Mouse (Mus musculus) embryonic facial prominence, embryonic 14.5 days (tissue): ENCODE results near the gene Tm6sf1. TPM values are rescaled to one million over a fixed set of nuclear protein-coding genes. Genes with fewer than 3 reads are reported as not detected.

ENCODE experiments used
- ATAC-seq: fragments of 200-750 bp; cut with Nextera tagmentation; 2 replicates; pipeline ENCODE4 v1.8.0; 2017; ENCODE audit warnings: low read depth, moderate number of reproducible peaks, moderate TSS enrichment
- DNase-seq: peaks from one replicate; pipeline ENCODE4 v3.0.0-alpha.2; 2015; ENCODE audit warnings: low spot score
- H3K27ac ChIP-seq: fragments of 300-500 bp; sonication (generic); replicated peaks from 2 replicates; pipeline ENCODE4 v1.5.1; 2014; ENCODE audit warnings: low read depth, mild to moderate bottlenecking, low read length, moderate library complexity
- H3K27me3 ChIP-seq: fragments of 300-500 bp; sonication (generic); replicated peaks from 2 replicates; pipeline ENCODE4 v1.6.1; 2014; ENCODE audit warnings: low read length; ENCODE audit not compliant: control insufficient read depth, insufficient read depth
- H3K36me3 ChIP-seq: fragments of 300-500 bp; sonication (generic); 2 replicates; pipeline ENCODE4 v1.6.1; 2014; ENCODE audit warnings: low read length, mixed read lengths; ENCODE audit not compliant: control insufficient read depth, insufficient read depth
- H3K4me1 ChIP-seq: fragments of 300-500 bp; sonication (generic); 2 replicates; pipeline ENCODE4 v1.6.1; 2014; ENCODE audit warnings: antibody characterized with exemption, low read length; ENCODE audit not compliant: control insufficient read depth, insufficient read depth
- H3K4me2 ChIP-seq: fragments of 300-500 bp; sonication (generic); 2 replicates; pipeline ENCODE4 v1.6.1; 2014; ENCODE audit warnings: low read depth, mild to moderate bottlenecking, low read length, moderate library complexity, mixed read lengths
- H3K4me3 ChIP-seq: fragments of 300-500 bp; sonication (generic); 2 replicates; pipeline ENCODE4 v1.5.1; 2014; ENCODE audit warnings: low read depth, mild to moderate bottlenecking, low read length
- H3K9ac ChIP-seq: fragments of 300-500 bp; sonication (generic); 2 replicates; pipeline ENCODE4 v1.6.1; 2014; ENCODE audit warnings: low read depth, mild to moderate bottlenecking, low read length, moderate library complexity, mixed read lengths
- H3K9me3 ChIP-seq: fragments of 300-500 bp; sonication (generic); 2 replicates; pipeline ENCODE4 v1.6.1; 2016; ENCODE audit warnings: low read length; ENCODE audit not compliant: control insufficient read depth
- WGBS: fragments of 180-500 bp; shearing (Covaris S2); extraction: QIAGEN DNeasy Blood & Tissue Kit; methylation state at CpG from one replicate; pipeline ENCODE4 v1.1.7; 2014; 5-methylcytosine and 5-hydroxymethylcytosine counted together
- polyA plus RNA-seq: library from polyadenylated mRNA; unstranded; fragments of >200 nt; fragmentation: Nextera tagmentation; extraction: Ambion mirVana; gene quantifications from 2 replicates; pipeline ENCODE4 v1.2.1, GENCODE M21; 2014

Tm6sf1 gene
- polyA plus RNA-seq, 1 experiment from 2014 or later, result 50.6 TPM

- no peaks in the 10 kb centered on the region for H3K36me3 ChIP-seq
- no peak for ATAC-seq
- H3K27ac ChIP-seq, result no peak overlapping the region
- no peak overlapping the region for H3K4me2 ChIP-seq
- H3K4me1 ChIP-seq, result peaks cover 3% of the 10 kb centered on the region; the same call in 1 of the 2 replicates
- 75% methylated on average over 8 of the region's 8 CpGs for WGBS
- H3K9me3 ChIP-seq, result no peaks in the 10 kb centered on the region
- no peaks in the 10 kb centered on the region for H3K27me3 ChIP-seq
- no peak for DNase-seq
- no peak overlapping the region for H3K4me3 ChIP-seq
- H3K9ac ChIP-seq, result no peak overlapping the region
Measured at GRCm38 (mm10) chr7:81846008-81846407, 12.8 kb upstream of the Tm6sf1 start.

GRCm38 (mm10) chr7:81847010-81847409 lies 11.8 kb upstream of the Tm6sf1 start:
- WGBS, result 23% methylated on average over 8 of the region's 8 CpGs
- no peak overlapping the region for H3K4me2 ChIP-seq
- no peak overlapping the region for H3K4me3 ChIP-seq
- ATAC-seq, result peak; percentile 68
- no peaks in the 10 kb centered on the region for H3K9me3 ChIP-seq
- H3K4me1 ChIP-seq, result peaks cover 3% of the 10 kb centered on the region; the same call in 1 of the 2 replicates
- no peaks in the 10 kb centered on the region for H3K36me3 ChIP-seq
- no peaks in the 10 kb centered on the region for H3K27me3 ChIP-seq
- H3K27ac ChIP-seq, result no peak overlapping the region
- DNase-seq, result no peak
- H3K9ac ChIP-seq, result no peak overlapping the region

GRCm38 (mm10) chr7:81847777-81848176 lies 11.0 kb upstream of the Tm6sf1 start:
- H3K36me3 ChIP-seq, result no peaks in the 10 kb centered on the region
- no peak for ATAC-seq
- H3K4me2 ChIP-seq, result no peak overlapping the region
- no peak overlapping the region for H3K27ac ChIP-seq
- WGBS, result 41% methylated on average over 4 of the region's 4 CpGs
- H3K4me1 ChIP-seq, result peaks cover 3% of the 10 kb centered on the region; the same call in 1 of the 2 replicates
- H3K9ac ChIP-seq, result no peak overlapping the region
- DNase-seq, result peak; percentile 33
- H3K4me3 ChIP-seq, result no peak overlapping the region
- no peaks in the 10 kb centered on the region for H3K9me3 ChIP-seq
- no peaks in the 10 kb centered on the region for H3K27me3 ChIP-seq

- no peak for DNase-seq
- H3K27me3 ChIP-seq, result no peaks in the 10 kb centered on the region
- H3K9me3 ChIP-seq, result no peaks in the 10 kb centered on the region
- H3K4me2 ChIP-seq, result no peak overlapping the region
- WGBS, result 84% methylated on average over 5 of the region's 5 CpGs
- no peak for ATAC-seq
- no peak overlapping the region for H3K27ac ChIP-seq
- H3K36me3 ChIP-seq, result no peaks in the 10 kb centered on the region
- no peak overlapping the region for H3K4me3 ChIP-seq
- peaks cover 3% of the 10 kb centered on the region; the same call in 1 of the 2 replicates for H3K4me1 ChIP-seq
- H3K9ac ChIP-seq, result no peak overlapping the region
Measured at GRCm38 (mm10) chr7:81849214-81849613, 9.6 kb upstream of the Tm6sf1 start.

- Histone ChIP-seq H3K9ac (no peak overlapping the region), H3K36me3 (no peaks in the 10 kb centered on the region), H3K4me2 (no peak overlapping the region), H3K9me3 (no peaks in the 10 kb centered on the region), H3K4me1 (peaks cover 3% of the 10 kb centered on the region; the same call in 1 of the 2 replicates), H3K27me3 (no peaks in the 10 kb centered on the region), H3K4me3 (no peak overlapping the region), H3K27ac (no peak overlapping the region)
- DNase-seq (no peak), ATAC-seq (no peak)
- 85% methylated on average over 7 of the region's 7 CpGs for WGBS
Measured at GRCm38 (mm10) chr7:81849633-81850032, 9.2 kb upstream of the Tm6sf1 start.

GRCm38 (mm10) chr7:81850171-81850570 lies 8.6 kb upstream of the Tm6sf1 start:
- ATAC-seq (no peak), DNase-seq (no peak)
- Histone ChIP-seq H3K4me1 (peaks cover 3% of the 10 kb centered on the region; the same call in 1 of the 2 replicates), H3K9me3 (no peaks in the 10 kb centered on the region), H3K9ac (no peak overlapping the region), H3K36me3 (no peaks in the 10 kb centered on the region), H3K4me3 (no peak overlapping the region), H3K27ac (no peak overlapping the region), H3K27me3 (no peaks in the 10 kb centered on the region), H3K4me2 (no peak overlapping the region)
- WGBS, result 88% methylated on average over 6 of the region's 6 CpGs

- no peaks in the 10 kb centered on the region for H3K27me3 ChIP-seq
- H3K36me3 ChIP-seq, result no peaks in the 10 kb centered on the region
- DNase-seq (no peak), ATAC-seq (no peak)
- WGBS, result 74% methylated on average over 3 of the region's 3 CpGs
- H3K4me3 ChIP-seq, result no peak overlapping the region
- H3K4me1 ChIP-seq, result peaks cover 3% of the 10 kb centered on the region; the same call in 1 of the 2 replicates
- H3K4me2 ChIP-seq, result no peak overlapping the region
- no peaks in the 10 kb centered on the region for H3K9me3 ChIP-seq
- no peak overlapping the region for H3K9ac ChIP-seq
- H3K27ac ChIP-seq, result no peak overlapping the region
Measured at GRCm38 (mm10) chr7:81851706-81852105, 7.1 kb upstream of the Tm6sf1 start.

GRCm38 (mm10) chr7:81854568-81855307 lies 4.1 kb upstream of the Tm6sf1 start:
- Histone ChIP-seq H3K27me3 (peaks cover 19% of the 10 kb centered on the region), H3K9ac (no peak overlapping the region), H3K4me2 (no peak overlapping the region), H3K27ac (no peak overlapping the region), H3K36me3 (no peaks in the 10 kb centered on the region), H3K4me1 (peaks cover 4% of the 10 kb centered on the region; the same call in 1 of the 2 replicates), H3K9me3 (no peaks in the 10 kb centered on the region), H3K4me3 (no peak overlapping the region)
- DNase-seq (peak; percentile 79), ATAC-seq (peak; percentile 59; the same call in 1 of the 2 replicates)
- 66% methylated on average over 8 of the region's 8 CpGs for WGBS

GRCm38 (mm10) chr7:81855694-81856093 lies 3.1 kb upstream of the Tm6sf1 start, which contains the start of gene Gm10160:
Gene Gm10160 (minus strand): TSS chr7:81855794.
- no peaks in the 10 kb centered on the region for H3K36me3 ChIP-seq
- 68% methylated on average over 1 of the region's 1 CpGs for WGBS
- ATAC-seq, result no peak

More at GRCm38 (mm10) chr7:81855694-81856093, 3.1 kb upstream of the Tm6sf1 start, which contains the start of gene Gm10160:
- H3K4me1 ChIP-seq, result peaks cover 6% of the 10 kb centered on the region; the same call in 1 of the 2 replicates
- H3K9ac ChIP-seq, result no peak within 1 kb of the TSS
- no peaks in the 10 kb centered on the region for H3K9me3 ChIP-seq
- peaks cover 28% of the 10 kb centered on the region for H3K27me3 ChIP-seq
- no peak for DNase-seq
- no peak within 1 kb of the TSS for H3K27ac ChIP-seq
- H3K4me2 ChIP-seq, result no peak within 1 kb of the TSS
- no peak within 1 kb of the TSS for H3K4me3 ChIP-seq
